Mouse (Mus musculus): ENCODE data around the gene Trf.
"Not testable (repeated sequence)": the region's sequence is repeated elsewhere in the genome, so short reads cannot be mapped to it uniquely, and the experiment has no call there.

Trf gene

DNA sequence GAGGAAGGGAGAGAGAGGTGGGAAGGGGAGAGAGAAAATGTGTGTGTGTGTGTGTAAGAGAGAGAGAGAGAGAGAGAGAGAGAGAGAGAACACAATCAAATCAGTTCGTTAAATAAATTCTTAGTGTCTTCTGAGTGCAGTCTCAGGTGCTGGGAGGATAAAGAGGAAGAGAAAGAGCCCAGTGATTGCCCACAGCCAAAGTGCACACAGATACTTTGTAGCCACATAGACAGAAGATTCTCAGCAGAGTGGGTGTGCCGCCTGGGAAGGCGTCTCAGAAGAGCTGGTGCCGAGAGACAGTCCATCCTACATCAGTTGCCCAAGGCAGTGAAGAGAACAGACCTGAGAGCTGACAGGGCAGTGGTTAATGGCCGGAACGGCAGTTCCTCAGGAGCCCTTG is 16.0 kb downstream of the Trf start:
- no peak for DNase-seq

DNA sequence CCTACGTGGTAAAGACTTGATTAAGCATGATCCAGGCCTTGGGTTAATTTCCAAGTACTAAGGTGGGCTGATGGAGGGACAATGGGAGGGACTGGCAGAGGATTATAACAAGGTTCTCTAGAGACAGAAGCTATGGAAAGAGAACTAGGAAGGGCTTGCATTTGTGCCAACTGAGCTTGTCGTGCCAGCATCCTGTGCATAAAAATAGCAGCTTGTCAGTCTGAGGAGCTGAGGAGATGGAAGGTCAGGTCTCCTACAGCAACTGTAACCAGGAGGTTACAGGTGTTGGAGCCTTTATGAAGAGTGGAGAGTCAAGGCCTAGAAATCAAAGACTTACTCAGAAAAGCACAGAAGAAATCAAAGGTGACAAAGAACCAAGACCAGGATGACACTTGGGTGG is 16.6 kb downstream of the Trf start:
- DNase-seq: no peak

DNA sequence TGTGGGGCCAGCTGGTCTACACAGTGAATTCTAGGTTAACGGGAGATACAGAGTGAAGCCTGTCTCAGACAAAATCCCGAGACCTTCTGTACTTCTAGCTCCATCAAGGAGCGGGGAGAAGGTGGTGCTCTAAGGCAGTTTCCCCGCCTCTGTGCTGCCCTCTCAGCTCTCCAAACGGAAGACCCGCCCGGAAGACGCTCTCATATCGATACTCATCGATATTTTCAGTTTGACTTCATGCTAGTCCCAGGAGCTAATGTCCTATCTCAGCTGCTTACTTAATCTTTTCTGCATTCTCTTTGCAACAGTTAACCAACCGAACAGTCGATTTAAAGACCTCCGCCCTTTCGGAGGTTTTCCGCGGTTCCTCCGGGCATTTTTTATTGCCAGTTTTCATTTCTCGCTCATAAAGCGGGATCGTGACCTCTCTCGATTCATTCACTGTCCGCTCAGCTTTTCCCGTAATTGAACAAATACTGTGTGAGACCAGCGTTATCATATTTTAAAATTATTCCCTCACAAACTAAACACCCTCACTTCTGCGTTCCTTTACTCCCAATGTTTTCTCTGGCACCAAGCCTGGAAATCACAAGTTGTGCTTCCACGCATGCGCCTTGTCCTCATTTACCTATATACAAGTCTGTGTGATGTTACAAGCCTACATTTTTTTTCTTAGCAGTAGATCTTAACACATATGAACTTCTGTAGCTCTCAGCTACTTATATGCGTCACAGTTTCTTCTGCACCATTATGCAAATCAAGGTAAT is 17.4 kb downstream of the Trf start:
- no peak for DNase-seq

DNA sequence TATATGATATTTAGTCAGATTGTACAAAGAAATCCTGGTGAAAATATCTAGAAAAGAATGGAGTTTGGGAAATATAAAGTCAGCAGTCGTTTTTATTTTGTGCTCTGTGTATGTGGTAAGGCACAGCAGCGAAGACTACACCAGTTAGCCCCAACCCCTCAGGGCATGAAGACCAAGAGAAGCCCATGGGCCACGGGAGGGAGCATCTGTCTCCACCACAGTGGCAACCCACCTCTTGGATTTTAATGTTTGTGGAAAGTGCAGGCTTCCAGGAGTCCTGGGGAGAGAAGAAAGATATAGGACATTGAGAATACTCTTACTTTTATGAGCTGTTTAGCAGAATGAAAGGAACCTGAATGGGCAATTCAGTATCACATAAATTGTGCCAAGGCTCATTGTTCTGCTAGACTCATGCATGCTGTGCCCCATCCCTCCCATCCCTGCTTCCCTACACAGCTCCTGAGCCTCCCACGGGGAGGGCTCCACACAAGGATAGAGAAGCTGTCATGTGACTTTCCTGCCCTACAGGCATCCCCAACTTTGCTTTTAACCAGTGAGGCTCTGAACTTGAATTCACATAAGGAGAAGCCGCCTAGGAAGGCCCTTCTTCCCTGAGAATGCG is 21.3 kb downstream of the Trf start:
- no peak for DNase-seq

DNA sequence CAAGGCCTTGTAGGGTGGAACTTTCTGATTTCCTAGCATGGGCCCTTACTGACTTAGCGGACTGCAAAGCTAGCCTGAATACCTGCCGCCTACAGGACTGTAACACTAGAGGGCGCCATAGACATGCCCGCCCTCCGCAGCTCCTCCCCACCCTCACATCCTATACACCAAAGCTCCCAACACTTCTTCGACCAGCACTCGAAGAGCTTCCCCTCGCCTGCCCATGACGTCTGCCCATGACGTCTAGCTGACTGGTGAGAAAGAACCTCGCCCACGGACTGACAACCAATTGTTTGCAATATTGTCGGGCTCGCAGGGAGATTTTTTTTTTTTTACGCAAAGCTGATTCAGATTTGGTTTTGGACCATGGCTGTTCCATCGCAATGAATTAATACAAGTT is 22.4 kb downstream of the Trf start:
- peak; percentile 73 for DNase-seq

DNA sequence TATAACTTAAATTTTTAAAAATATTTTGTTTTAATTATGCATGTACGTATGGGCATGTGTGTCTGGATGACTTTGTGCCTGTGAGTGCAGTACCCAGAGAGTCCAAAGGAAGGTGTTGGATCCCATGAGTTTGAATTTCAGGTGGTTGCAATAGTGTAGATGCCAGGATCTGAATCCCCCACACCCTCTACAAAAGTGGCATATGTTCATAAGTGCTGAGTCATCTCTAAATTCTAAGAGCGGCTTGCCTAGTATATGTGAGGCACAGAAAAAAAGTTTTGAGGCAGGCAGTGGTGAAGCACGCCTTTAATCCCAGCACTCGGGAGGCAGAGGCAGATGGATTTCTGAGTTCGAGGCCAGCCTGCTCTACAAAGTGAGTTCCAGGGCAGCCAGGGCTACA is 24.5 kb downstream of the Trf start:
- no peak for DNase-seq

DNA sequence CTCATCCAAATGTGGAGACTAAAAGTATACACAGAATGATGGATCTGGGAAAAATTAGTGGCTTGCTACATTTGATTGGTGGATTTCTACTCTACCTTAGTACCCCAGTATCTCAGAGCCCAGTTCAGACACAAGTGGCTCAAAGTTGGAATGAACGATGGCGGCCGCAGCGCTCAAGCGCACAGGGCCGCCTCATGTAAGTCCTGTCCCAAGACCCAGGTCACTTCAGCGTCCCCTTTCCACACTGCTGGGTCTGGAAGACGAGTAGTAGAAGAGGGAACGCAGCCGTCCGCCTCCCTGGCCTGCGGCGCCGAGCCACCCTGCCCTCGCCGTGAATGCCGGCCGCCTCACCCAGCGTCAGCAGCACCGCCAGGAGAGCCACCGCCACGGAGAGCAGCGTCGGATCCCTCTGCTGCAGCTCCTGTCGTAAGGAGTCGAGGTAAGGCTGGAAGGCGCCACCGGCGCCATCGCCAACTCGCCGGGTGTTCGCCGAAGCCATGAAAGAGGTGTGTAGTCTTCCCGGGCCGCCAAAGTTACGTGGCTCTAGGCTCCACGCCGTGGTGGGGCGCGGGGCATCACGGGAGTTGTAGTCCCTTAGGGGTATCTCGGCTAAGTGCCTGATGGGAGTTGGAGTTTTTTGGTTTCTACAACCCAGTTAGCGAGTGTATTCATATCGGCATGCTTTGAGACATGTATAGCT is 28.5 kb downstream of the Trf start, which contains the start of gene Srprb:
Srprb (minus strand) TSS at position 577 of the 700 bp plus-strand sequence.
- peak; percentile 94 for DNase-seq

DNA sequence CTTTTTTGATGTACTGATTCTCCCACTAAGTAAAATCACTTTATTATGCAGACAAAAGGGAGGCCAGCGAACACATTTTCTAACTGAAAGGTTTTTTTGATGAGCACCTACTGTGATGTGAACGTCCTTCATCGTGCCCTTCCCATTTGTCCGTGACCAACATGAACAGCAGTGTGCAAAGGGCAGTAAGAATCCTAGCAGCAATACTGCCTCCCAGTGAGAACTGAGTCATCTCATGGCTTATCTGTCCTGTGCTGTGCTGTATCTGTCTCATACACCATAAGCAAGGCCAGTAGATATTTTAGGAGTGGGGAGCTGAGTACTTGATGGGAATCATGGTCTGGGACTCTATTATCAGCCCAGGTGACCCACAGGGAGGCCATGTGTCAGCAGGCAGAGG is 41.8 kb downstream of the Trf start:
- no peak for DNase-seq

DNA sequence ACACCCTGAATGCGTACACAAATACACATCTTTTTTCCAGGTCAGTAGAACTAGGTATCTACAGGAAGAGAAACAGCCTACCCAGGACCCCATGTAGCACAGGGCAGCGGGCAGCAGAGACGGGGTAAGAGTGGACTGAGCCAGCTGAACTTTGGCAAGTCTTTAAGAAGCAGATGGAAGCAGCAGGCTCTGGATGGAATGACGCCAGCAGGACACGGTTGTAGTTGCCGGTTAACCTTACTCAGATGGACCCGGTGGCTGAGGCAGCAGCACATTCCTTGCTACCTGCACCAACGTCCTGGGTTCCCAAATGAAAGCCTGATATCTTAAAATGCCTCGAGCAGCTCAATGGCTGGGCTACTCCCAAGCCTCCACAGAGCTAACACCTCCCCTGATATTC is 43.5 kb downstream of the Trf start:
- DNase-seq: peak; percentile 47

DNA sequence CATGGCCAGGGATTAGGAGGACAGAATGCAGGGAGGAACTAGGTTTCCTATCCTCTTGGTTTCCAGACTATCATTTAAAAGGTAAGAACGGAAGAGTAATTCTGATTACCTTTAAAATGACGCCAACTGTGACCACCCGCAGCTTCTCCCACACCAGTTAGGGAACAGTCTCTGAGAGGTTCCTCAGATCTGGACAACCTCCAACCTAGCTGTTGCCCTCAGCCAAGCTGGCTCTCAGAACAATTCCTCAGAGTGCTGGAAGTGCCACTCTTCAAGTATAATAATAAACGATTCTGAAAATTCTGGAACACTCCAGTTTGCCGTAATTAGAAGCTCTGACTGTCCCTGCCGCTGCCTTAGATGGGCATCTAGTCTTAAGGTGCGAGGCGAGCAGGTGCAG is 44.3 kb downstream of the Trf start:
- peak; percentile 44 for DNase-seq

DNA sequence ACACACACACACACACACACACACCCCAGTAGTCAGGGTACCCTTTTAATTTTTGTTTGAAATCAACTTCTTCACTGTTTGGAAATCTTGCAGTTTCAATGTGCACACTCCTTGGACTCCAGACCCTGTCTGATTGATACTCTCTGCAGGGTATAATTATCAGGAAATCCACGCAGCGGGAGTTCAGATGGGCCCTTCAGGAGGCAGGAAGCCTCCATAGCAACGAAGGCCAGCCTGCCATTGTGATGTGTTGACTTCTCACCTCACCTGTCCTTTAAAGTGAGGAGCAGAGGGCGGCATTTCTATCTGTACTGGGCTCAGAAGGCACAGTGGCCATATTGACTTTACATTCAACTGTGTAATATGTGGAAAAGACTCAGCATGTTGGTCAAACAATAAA is 45.4 kb downstream of the Trf start:
- no peak for DNase-seq

DNA sequence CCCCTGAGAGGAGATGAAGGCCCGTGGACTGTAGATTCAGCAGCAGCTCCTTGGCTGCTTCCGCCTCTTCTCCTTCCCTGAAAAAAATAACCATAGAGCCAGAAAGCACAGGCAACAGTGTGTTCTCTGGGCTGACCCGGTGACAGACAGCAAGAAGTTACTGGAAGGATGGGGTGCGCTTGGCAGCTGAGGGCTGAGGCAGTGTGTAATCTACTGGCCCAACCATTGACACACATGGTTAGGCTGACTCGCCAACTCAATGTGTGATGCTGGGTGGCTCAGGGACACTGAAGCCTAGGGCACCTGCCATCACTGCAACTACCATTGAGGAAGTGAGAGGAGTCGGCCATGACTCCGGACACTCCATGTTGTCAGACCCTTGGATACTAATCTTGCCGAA is 48.4 kb downstream of the Trf start:
- DNase-seq: no peak

DNA sequence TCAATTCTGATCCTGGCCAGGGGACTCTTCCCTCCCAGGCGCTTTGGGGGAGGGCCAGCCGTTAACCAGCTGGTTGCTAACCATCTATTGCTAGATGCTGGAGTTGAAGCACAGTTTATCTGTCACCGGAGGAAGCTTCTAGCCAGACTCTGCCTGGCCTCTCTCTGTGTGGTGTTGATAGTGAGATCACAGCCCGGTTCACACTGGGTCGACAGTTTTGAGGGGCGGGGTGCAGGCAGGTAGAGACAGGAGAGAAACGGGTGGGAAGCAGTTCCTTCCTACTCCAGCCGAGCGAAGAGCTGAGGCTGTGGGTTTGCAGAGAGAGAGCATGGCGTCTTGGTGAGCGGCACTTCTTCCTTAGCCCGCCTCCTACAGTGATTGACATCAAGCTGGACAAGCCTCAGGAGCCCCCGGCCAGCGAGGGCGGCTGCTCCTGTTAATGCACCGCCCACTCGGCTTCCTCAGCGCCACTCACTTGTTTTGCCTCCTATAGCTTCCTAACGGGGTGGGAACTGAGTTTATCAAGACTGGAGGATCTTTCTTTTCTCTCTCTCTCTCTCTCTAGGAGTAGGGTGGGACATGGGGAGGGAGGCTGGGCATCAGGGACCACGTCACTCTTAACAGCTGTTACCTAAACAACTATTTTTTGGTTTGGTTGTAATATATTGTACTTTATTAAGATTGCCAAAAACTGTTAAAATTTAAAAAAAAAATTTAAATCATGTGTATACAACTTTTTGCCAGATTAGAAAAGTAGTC is 49.3 kb downstream of the Trf start:
- peak; percentile 83 for DNase-seq

DNA sequence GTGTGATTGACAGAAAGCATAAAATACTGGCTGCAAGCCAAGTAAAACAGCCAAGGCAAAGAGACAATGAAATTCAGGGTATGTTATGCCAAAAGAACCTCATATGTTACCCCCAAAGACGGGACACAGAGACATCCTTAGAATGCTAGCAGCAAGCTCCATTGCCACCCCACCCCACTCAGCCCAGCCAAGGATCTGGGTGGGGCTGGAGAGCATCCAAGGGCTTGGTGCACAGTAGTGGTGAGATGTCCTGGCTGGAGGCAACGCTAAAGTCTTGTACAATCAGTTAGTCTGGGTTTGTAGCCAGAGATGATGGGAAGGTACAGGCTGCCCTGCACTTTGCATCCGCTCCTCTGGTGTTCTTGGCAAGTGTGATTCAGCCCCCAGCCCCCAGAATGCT is 49.9 kb downstream of the Trf start:
- peak; percentile 76 for DNase-seq

DNA sequence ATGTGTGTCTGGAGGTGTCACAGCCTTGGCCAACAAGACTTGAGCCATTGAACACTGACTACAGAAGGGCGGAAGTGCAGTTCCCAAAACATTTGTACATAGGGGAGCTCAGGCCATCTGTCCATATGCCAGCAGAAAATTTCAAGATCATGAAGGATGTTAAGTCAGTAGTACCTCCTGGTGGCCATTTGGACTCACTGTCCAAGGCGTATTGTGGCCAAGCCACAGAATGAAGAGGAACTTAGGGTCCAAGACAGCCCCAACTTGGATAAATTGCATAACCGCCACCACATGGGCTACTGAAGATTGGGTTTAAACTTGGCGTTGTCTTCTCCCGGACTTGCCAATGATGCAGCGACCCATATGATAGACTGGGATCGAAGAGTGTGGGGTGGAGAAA is 54.6 kb downstream of the Trf start:
- no peak for DNase-seq

DNA sequence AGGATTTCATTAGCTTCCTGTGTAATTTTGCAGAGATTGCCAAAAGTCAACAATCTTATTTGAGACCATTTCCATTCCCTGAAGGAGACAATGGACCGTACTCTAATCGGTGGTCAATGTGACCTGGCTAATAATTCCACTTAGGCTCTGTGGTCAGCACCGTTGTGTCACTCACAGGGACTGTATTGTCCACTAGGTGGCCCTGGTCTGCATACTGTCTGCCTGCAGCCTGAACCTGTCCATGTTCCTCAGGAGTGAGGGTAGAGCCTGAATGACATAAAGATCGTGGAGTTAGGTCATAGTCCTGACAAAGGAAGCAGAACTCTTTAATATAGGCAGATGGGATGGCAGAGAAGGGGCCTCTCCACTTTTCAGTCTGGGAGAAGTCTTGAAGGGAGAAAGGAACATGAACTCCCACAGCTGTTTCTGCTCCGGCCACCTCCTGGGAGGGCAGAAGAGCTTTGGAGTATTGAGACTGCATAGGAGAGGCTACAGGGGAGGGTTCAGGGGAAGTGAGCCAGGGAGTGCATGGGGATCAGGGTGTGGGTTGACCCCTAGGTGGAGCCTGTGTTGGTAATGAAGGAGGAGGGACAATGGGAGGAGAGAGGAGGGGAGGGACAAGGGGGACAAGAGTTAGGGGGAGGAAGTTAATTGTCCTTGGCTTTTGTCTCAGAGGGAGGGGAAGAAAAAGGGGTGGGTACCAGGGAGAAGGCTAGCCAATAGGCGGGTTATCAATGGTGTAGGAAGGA is 55.3 kb downstream of the Trf start:
- DNase-seq: peak; percentile 62

DNA sequence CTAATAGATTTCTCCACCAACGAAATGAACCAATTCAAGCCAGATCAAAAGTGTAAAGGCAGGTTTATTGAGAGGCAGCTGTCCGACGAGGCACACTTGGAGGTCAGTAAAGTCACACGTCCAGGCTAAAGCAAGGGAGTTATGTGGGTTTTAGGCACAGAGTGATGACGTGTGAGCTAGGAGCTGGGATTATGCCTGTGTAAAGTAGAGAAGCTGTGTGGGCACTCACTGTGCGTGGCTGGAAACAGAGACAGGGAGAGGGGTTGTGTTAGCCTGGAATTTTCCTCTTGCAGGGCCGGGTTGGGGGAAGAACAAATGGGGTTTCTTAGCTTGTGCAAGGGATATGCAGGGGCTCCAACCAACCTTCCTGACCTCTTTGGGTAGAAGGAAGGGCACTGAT is 61.5 kb downstream of the Trf start:
- no peak for DNase-seq

DNA sequence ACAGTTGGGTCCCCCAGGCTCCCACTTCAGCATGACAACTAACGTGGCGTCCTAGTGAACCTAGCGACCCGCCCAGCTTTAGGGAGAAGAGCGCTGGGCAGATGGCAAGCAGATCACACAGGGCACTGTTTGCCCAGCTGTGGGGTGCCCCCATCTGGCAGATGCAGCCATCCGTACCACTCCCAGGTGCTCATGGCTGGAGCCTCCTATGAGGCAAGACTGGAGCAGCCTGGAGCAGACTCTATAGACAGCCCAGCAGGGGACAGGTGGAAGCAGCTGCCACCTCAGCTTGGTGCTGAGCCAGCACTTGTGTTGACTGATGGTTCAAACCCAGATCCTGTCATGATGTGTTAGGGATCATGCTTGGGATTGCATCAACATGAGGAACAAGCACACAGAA is 62.2 kb downstream of the Trf start:
- DNase-seq: peak; percentile 32

DNA sequence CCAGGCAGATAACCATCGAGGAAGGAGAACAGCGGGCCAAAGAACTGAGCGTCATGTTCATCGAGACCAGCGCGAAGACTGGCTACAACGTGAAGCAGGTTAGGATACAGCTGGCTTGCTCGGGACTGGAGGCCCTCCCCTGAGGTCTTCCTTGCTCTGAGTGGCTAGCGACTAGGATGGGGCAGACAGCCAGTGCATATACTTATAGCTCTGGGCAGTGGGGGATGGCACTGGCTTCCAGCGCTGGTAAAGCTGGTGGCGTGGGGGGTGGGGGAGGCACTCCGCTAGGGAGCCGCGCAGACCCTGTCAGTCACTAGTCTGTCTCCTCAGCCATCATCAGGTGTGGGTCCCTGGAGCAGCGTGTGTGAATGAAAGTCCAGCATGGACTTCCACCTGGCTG is 66.4 kb downstream of the Trf start:
- no peak for DNase-seq

DNA sequence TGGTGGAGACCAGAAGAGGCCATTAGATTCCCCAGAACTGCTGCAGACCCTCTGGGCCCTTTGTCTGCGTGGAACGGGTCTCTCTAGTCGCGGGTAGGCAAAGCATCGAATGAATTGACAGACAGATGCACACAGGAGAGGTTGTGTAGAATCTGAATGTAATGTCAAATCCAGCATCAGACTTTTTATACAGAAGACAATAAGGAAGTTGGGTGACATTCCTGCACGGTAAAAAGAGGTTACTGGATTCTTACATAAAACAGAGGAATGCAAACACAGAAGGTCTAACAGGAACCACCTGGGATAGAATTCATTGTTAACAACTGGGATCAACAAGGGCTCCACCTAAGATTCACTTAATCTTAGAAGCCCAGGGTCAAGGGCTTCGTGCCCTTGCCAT is 75.1 kb downstream of the Trf start:
- DNase-seq: not testable (repeated sequence)

DNA sequence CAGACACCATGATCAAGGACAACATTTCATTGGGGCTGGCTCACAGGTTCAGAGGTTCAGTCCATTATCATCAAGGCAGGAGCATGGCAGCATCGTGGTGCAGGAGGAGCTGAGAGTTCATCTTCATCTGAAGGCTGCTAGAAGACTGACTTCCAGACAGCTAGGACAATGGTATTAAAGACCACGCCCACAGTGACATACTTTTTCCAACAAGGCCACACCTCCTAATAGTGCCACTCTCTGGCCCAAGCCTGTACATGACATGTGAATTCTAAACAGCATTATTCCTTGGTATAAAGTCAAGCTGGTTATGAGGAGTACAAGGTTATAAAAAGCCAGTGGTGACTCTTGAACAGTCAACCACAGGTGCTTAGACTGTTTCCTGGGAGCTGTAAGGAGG is 75.7 kb downstream of the Trf start:
- DNase-seq: no peak
